Mouse (Mus musculus) MEL (cell line): ENCODE data around the gene Tprkb. TPM values are rescaled to one million over a fixed set of nuclear protein-coding genes. Genes with fewer than 3 reads are reported as not detected.
A peak's percentile ranks its signal among the peaks of the same experiment; 100 is the strongest.

ENCODE experiments used
- DNase-seq: peaks from one replicate; pipeline ENCODE4 v3.0.0; 2011; ENCODE audit warnings: low read depth, low spot score
- H3K27ac ChIP-seq: 2 replicates; pipeline ENCODE4 v1.5.1; 2012; ENCODE audit warnings: low read depth, mild to moderate bottlenecking, control low read depth, low read length, moderate library complexity; ENCODE audit not compliant: control insufficient read depth
- H3K27me3 ChIP-seq, 2 experiments: fragments of 150-350 bp in 1 of 2; sonication (generic) in 1 of 2; 2 replicates each; pipeline ENCODE4 v1.6.1; 2012; ENCODE audit warnings: low read length in 2 of 2, mild to moderate bottlenecking in 2 of 2, improper control_type of control experiment in 1 of 2, moderate library complexity in 1 of 2; ENCODE audit not compliant: insufficient read depth in 2 of 2, control insufficient read depth in 1 of 2
- H3K36me3 ChIP-seq, 2 experiments: 2 replicates each; pipeline ENCODE4 v1.6.1; 2012 to 2014; ENCODE audit warnings: low read length in 2 of 2, improper control_type of control experiment in 1 of 2, inconsistent platforms in 1 of 2, mild to moderate bottlenecking in 1 of 2; ENCODE audit not compliant: insufficient read depth in 2 of 2, control insufficient read depth in 1 of 2
- H3K4me1 ChIP-seq, 2 experiments: fragments of 150-350 bp in 1 of 2; sonication (generic) in 1 of 2; 2 replicates each; pipeline ENCODE4 v1.6.1; 2012; ENCODE audit warnings: low read length in 2 of 2, improper control_type of control experiment in 1 of 2, mild to moderate bottlenecking in 1 of 2; ENCODE audit not compliant: insufficient read depth in 2 of 2, control insufficient read depth in 1 of 2
- H3K4me3 ChIP-seq, 2 experiments: fragments of 150-350 bp in 1 of 2; sonication (generic) in 1 of 2; 2 replicates each; pipeline ENCODE4 v1.5.1; 2012; ENCODE audit warnings: low read depth in 2 of 2, low read length in 2 of 2, mild to moderate bottlenecking in 2 of 2, moderate library complexity in 2 of 2, control low read depth in 1 of 2, improper control_type of control experiment in 1 of 2; ENCODE audit not compliant: control insufficient read depth in 1 of 2, insufficient read depth in 1 of 2
- H3K79me2 ChIP-seq: 2 replicates; pipeline ENCODE4 v1.6.1; 2012; ENCODE audit warnings: mild to moderate bottlenecking, low read length, moderate library complexity; ENCODE audit not compliant: control insufficient read depth, poor library complexity, insufficient read depth
- H3K9ac ChIP-seq: 2 replicates; pipeline ENCODE4 v1.6.1; 2012; ENCODE audit warnings: low read depth, mild to moderate bottlenecking, control low read depth, low read length, moderate library complexity; ENCODE audit not compliant: control insufficient read depth, poor library complexity, severe bottlenecking
- H3K9me3 ChIP-seq: fragments of 150-350 bp; sonication (generic); replicated peaks from 2 replicates; pipeline ENCODE4 v1.6.1; 2012; ENCODE audit warnings: mild to moderate bottlenecking, low read length, improper control_type of control experiment, moderate library complexity; ENCODE audit not compliant: insufficient read depth
- BHLHE40 ChIP-seq: IDR thresholded peaks from 2 replicates; pipeline ENCODE4 v1.6.1; 2012; ENCODE audit warnings: low read depth, mild to moderate bottlenecking, inconsistent platforms, low read length, improper control_type of control experiment, borderline replicate concordance
- CHD1 ChIP-seq: IDR thresholded peaks from 2 replicates; pipeline ENCODE4 v1.6.1; 2012; ENCODE audit warnings: low read depth, mild to moderate bottlenecking, inconsistent platforms, low read length, improper control_type of control experiment
- CHD2 ChIP-seq: IDR thresholded peaks from 2 replicates; pipeline ENCODE4 v1.6.1; 2011; ENCODE audit warnings: low read length, improper control_type of control experiment
- CTCF ChIP-seq, 3 experiments: IDR thresholded peaks in 2 of 3; conservative IDR thresholded peaks in 1 of 3; 2 replicates each; pipeline ENCODE4 v1.5.1; 2011 to 2012; ENCODE audit warnings: low read length in 3 of 3, low read depth in 2 of 3, mild to moderate bottlenecking in 2 of 3, improper control_type of control experiment in 1 of 3, inconsistent platforms in 1 of 3, mixed read lengths in 1 of 3, moderate library complexity in 1 of 3; ENCODE audit not compliant: control insufficient read depth in 1 of 3, insufficient read depth in 1 of 3, poor library complexity in 1 of 3, severe bottlenecking in 1 of 3
- E2F4 ChIP-seq: IDR thresholded peaks from 2 replicates; pipeline ENCODE4 v1.6.1; 2011; ENCODE audit warnings: low read depth, low read length, improper control_type of control experiment, borderline replicate concordance
- ELF1 ChIP-seq: IDR thresholded peaks from 2 replicates; pipeline ENCODE4 v1.6.1; 2014; ENCODE audit warnings: low read depth, mild to moderate bottlenecking, inconsistent platforms, low read length, improper control_type of control experiment, moderate library complexity
- EP300 ChIP-seq, 2 experiments: IDR thresholded peaks; 2 replicates each; pipeline ENCODE4 v1.6.1; 2011; ENCODE audit warnings: improper control_type of control experiment in 2 of 2, low read length in 2 of 2, low read depth in 1 of 2, mild to moderate bottlenecking in 1 of 2
- ETS1 ChIP-seq: IDR thresholded peaks from 2 replicates; pipeline ENCODE4 v1.6.1; 2012; ENCODE audit warnings: low read depth, mild to moderate bottlenecking, inconsistent platforms, low read length, improper control_type of control experiment, moderate library complexity
- GABPA ChIP-seq: IDR thresholded peaks from 2 replicates; pipeline ENCODE4 v1.6.1; 2012; ENCODE audit warnings: low read depth, mild to moderate bottlenecking, inconsistent platforms, low read length, improper control_type of control experiment, moderate library complexity
- GATA1 ChIP-seq: IDR thresholded peaks from 2 replicates; pipeline ENCODE4 v1.6.1; 2011; ENCODE audit warnings: low read depth, low read length, improper control_type of control experiment
- HCFC1 ChIP-seq: IDR thresholded peaks from 2 replicates; pipeline ENCODE4 v1.6.1; 2012; ENCODE audit warnings: low read depth, mild to moderate bottlenecking, inconsistent platforms, low read length, improper control_type of control experiment, moderate library complexity
- MAFK ChIP-seq: IDR thresholded peaks from 2 replicates; pipeline ENCODE4 v1.6.1; 2011; ENCODE audit warnings: low read depth, mild to moderate bottlenecking, low read length, improper control_type of control experiment, borderline replicate concordance
- MAX ChIP-seq: IDR thresholded peaks from 2 replicates; pipeline ENCODE4 v1.6.1; 2011; ENCODE audit warnings: low read length, improper control_type of control experiment
- MAZ ChIP-seq: IDR thresholded peaks from 2 replicates; pipeline ENCODE4 v1.6.1; 2012; ENCODE audit warnings: low read depth, mild to moderate bottlenecking, inconsistent platforms, low read length, improper control_type of control experiment
- MEF2A ChIP-seq: IDR thresholded peaks from 2 replicates; pipeline ENCODE4 v1.6.1; 2014; ENCODE audit warnings: low read depth, mild to moderate bottlenecking, inconsistent platforms, low read length, improper control_type of control experiment; ENCODE audit not compliant: poor library complexity, insufficient replicate concordance, severe bottlenecking; ENCODE audit errors: extremely low read depth
- MYB ChIP-seq: IDR thresholded peaks from 2 replicates; pipeline ENCODE4 v1.6.1; 2011; ENCODE audit warnings: mild to moderate bottlenecking, low read depth, low read length, improper control_type of control experiment
- MYC ChIP-seq: IDR thresholded peaks from 2 replicates; pipeline ENCODE4 v1.6.1; 2011; ENCODE audit warnings: low read depth, mild to moderate bottlenecking, low read length, improper control_type of control experiment, moderate library complexity
- NRF1 ChIP-seq: IDR thresholded peaks from 2 replicates; pipeline ENCODE4 v1.6.1; 2014; ENCODE audit warnings: low read depth, mild to moderate bottlenecking, inconsistent platforms, low read length, improper control_type of control experiment, moderate library complexity; ENCODE audit not compliant: poor library complexity, insufficient read depth, severe bottlenecking
- POLR2AphosphoS2 ChIP-seq: IDR thresholded peaks from 2 replicates; pipeline ENCODE4 v1.6.1; 2011; ENCODE audit warnings: low read length, improper control_type of control experiment
- RAD21 ChIP-seq: IDR thresholded peaks from 2 replicates; pipeline ENCODE4 v1.6.1; 2011; ENCODE audit warnings: mild to moderate bottlenecking, low read depth, low read length, improper control_type of control experiment
- RCOR1 ChIP-seq: IDR thresholded peaks from 2 replicates; pipeline ENCODE4 v1.6.1; 2012; ENCODE audit warnings: low read depth, mild to moderate bottlenecking, inconsistent platforms, low read length, improper control_type of control experiment
- SIN3A ChIP-seq: IDR thresholded peaks from 2 replicates; pipeline ENCODE4 v1.6.1; 2012; ENCODE audit warnings: low read length, improper control_type of control experiment, inconsistent platforms
- SMC3 ChIP-seq: IDR thresholded peaks from 2 replicates; pipeline ENCODE4 v1.6.1; 2011; ENCODE audit warnings: low read depth, low read length, improper control_type of control experiment
- TAL1 ChIP-seq: IDR thresholded peaks from 2 replicates; pipeline ENCODE4 v1.6.1; 2012; ENCODE audit warnings: mild to moderate bottlenecking, inconsistent platforms, low read length, moderate library complexity, mixed read lengths
- TBP ChIP-seq: IDR thresholded peaks from 2 replicates; pipeline ENCODE4 v1.8.0; 2011; ENCODE audit warnings: low read depth, low read length, improper control_type of control experiment
- TCF12 ChIP-seq: IDR thresholded peaks from 2 replicates; pipeline ENCODE4 v1.6.1; 2014; ENCODE audit warnings: low read depth, mild to moderate bottlenecking, inconsistent platforms, low read length, improper control_type of control experiment, moderate library complexity
- UBTF ChIP-seq: IDR thresholded peaks from 2 replicates; pipeline ENCODE4 v1.6.1; 2012; ENCODE audit warnings: low read depth, mild to moderate bottlenecking, inconsistent platforms, low read length, improper control_type of control experiment, moderate library complexity, borderline replicate concordance; ENCODE audit not compliant: insufficient read depth
- USF1 ChIP-seq: IDR thresholded peaks from 2 replicates; pipeline ENCODE4 v1.6.1; 2014; ENCODE audit warnings: low read depth, mild to moderate bottlenecking, inconsistent platforms, low read length, improper control_type of control experiment, moderate library complexity
- USF2 ChIP-seq, 2 experiments: IDR thresholded peaks; 2 replicates each; pipeline ENCODE4 v1.6.1; 2011 to 2012; ENCODE audit warnings: improper control_type of control experiment in 2 of 2, low read length in 2 of 2, borderline replicate concordance in 1 of 2, inconsistent platforms in 1 of 2, low read depth in 1 of 2, mild to moderate bottlenecking in 1 of 2; ENCODE audit not compliant: insufficient read depth in 1 of 2
- ZC3H11A ChIP-seq: IDR thresholded peaks from 2 replicates; pipeline ENCODE4 v1.6.1; 2012; ENCODE audit warnings: low read depth, mild to moderate bottlenecking, inconsistent platforms, low read length, improper control_type of control experiment
- ZKSCAN1 ChIP-seq: IDR thresholded peaks from 2 replicates; pipeline ENCODE4 v1.6.1; 2012; ENCODE audit warnings: low read depth, mild to moderate bottlenecking, inconsistent platforms, low read length, improper control_type of control experiment, moderate library complexity
- ZMIZ1 ChIP-seq: IDR thresholded peaks from 2 replicates; pipeline ENCODE4 v1.6.1; 2012; ENCODE audit warnings: low read depth, mild to moderate bottlenecking, inconsistent platforms, low read length, improper control_type of control experiment, moderate library complexity
- ZNF384 ChIP-seq: IDR thresholded peaks from 2 replicates; pipeline ENCODE4 v1.6.1; 2012; ENCODE audit warnings: low read depth, mild to moderate bottlenecking, inconsistent platforms, low read length, improper control_type of control experiment
- polyA plus RNA-seq, 2 experiments: library from polyadenylated mRNA; stranded (reverse) in 1 of 2; unstranded in 1 of 2; fragments of >175 nt in 1 of 2; fragments of >200 nt in 1 of 2; gene quantifications; 2 replicates each; pipeline versions ENCODE4 v1.2.1 to v1.2.4; 2012; ENCODE audit warnings: low replicate concordance in 2 of 2, low read depth in 1 of 2; ENCODE audit not compliant: insufficient read length in 2 of 2, insufficient read depth in 1 of 2, missing spikeins in 1 of 2
- total RNA-seq: library from RNA; depleted of rRNA; stranded (reverse); fragments of 300-350 nt; gene quantifications from 2 replicates; pipeline ENCODE4 v1.2.3, GENCODE M21; 2012

The Tprkb gene
- total and polyA plus RNA-seq, 3 experiments, result 66.5 to 87.6 (median 85.1) TPM

DNA sequence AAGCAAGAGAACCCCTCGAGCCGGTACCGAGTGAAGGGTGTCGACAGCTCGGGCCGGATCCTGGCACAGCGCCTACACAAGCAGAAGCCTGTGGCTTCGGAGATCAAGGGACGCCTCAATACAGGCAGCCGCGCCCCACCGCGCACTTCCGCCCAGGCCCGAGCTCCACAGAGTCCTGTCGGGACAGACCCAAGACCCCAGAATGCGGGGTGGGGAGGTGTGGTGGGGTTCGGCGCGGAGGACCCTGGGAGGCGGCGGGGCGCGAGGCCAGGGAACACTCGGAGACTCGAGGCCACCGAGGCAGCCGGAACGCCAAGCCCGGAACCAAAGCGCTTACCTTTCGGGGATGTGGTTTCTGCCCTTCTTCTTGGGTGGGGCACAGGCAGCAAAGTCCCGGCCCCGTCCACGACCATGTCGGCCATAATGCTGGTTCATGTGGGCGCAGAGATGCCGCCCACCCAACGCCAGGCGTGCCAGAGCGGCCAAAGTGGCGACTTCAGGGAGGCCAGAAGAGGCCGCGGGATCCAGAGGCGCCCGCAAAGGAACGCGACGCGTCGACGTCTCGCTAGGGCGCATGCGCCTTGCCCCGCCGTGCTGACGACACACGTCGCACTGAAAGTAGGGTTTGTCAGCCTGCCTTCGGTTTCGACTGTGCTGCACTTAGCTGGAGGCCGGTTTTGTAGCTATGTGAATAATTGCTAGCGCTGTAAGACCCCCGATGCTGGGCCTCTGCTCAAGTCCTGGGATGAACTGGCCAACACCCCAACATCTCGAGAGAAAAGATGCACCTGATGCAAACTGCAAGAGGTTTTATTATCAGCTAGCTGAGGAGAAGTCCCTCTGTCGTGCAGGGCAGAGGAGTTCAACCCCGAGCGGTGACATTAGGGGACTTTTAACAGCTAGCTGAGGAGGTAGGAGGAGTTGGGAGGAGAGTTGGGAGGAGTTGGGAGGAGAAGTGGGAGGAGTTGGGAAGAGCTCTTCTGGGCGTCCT, 49.7 kb downstream of the Tprkb start, which contains the start of gene Dusp11:
Gene Dusp11 (minus strand): TSS at position 567 of the 991 bp plus-strand sequence.
- Histone ChIP-seq H3K9me3 (no peaks in the 10 kb centered on the region), H3K79me2 (peaks cover 29% of the 10 kb centered on the region), H3K36me3 (peaks cover 24 to 26% of the 10 kb centered on the region in 2 experiments), H3K9ac (peak within 1 kb of the TSS; percentile 93), H3K4me3 (peak within 1 kb of the TSS; percentile 87 to 98), H3K27ac (peak within 1 kb of the TSS; percentile 89), H3K4me1 (peaks cover 3 to 8% of the 10 kb centered on the region in 2 experiments), H3K27me3 (no peaks in the 10 kb centered on the region)
- DNase-seq, result peak; percentile 95
- TF ChIP-seq CTCF (IDR thresholded peaks at IDR 0.05 in 2 of 3, conservative IDR thresholded peaks at IDR 0.05 in 1 of 3; ENCODE audit: control insufficient read depth in 1 of 3, insufficient read depth in 1 of 3, low read depth in 2 of 3, low read length in 3 of 3, poor library complexity in 1 of 3, severe bottlenecking in 1 of 3) (no peak), MAZ (no peak), ELF1 (peak; percentile 55; the same call in 1 of the 2 replicates), SIN3A (peak; percentile 85; the same call in 1 of the 2 replicates), UBTF (0 out of 2 replicates have a peak, but pooled peaks have one; percentile 72), MAX (peak; percentile 61; the same call in 1 of the 2 replicates), E2F4 (0 out of 2 replicates have a peak, but pooled peaks have one; percentile 13), MYC (no peak; the same call in 1 of the 2 replicates), RCOR1 (no peak), HCFC1 (peak; percentile 78; the same call in 1 of the 2 replicates), RAD21 (no peak), TBP (peak; percentile 95), MYB (no peak), TCF12 (no peak; the same call in none of the 2 replicates), BHLHE40 (no peak), GATA1 (no peak), USF2 (IDR thresholded peaks at IDR 0.05; ENCODE audit: borderline replicate concordance in 1 of 2, insufficient read depth in 1 of 2, low read depth in 1 of 2, low read length in 2 of 2) (no peak), GABPA (no peak), NRF1 (peak; percentile 80), CHD2 (no peak), TAL1 (no peak), ZC3H11A (no peak), ETS1 (0 out of 2 replicates have a peak, but pooled peaks have one; percentile 38), MAFK (no peak), SMC3 (no peak), ZMIZ1 (peak; percentile 93), EP300 (IDR thresholded peaks at IDR 0.05; ENCODE audit: low read depth in 1 of 2, low read length in 2 of 2) (no peak; a peak in 1 of 4 replicates), MEF2A (no peak), CHD1 (no peak), ZKSCAN1 (no peak), POLR2AphosphoS2 (peak; percentile 92), ZNF384 (no peak), USF1 (0 out of 2 replicates have a peak, but pooled peaks have one; percentile 14)
